Mouse (Mus musculus) fat pad, adult 2 months (tissue): ENCODE data around the gene Tat.
"Not testable (repeated sequence)": the region's sequence is repeated elsewhere in the genome, so short reads cannot be mapped to it uniquely, and the experiment has no call there.

ENCODE experiments used
- DNase-seq: peaks from one replicate; pipeline ENCODE4 v3.0.0-alpha.2; 2011; ENCODE audit warnings: low read depth, low spot score; ENCODE audit errors: extremely low read depth

The Tat gene

GRCm38 (mm10) chr8:109982386-109983105 lies 7.7 kb upstream of the Tat start:
- DNase-seq, result no peak

GRCm38 (mm10) chr8:109983944-109984343 lies 6.3 kb upstream of the Tat start:
- no peak for DNase-seq

GRCm38 (mm10) chr8:109986384-109986783 lies 3.9 kb upstream of the Tat start:
- DNase-seq, result no peak

GRCm38 (mm10) chr8:109987776-109988175 lies 2.5 kb upstream of the Tat start:
- no peak for DNase-seq

GRCm38 (mm10) chr8:109989151-109989550 lies 1.1 kb upstream of the Tat start:
- DNase-seq, result no peak

GRCm38 (mm10) chr8:109992166-109992565 lies 1.9 kb downstream of the Tat start:
- DNase-seq, result no peak

GRCm38 (mm10) chr8:109992951-109993350 lies 2.7 kb downstream of the Tat start:
- no peak for DNase-seq

- DNase-seq, result no peak
Observed at GRCm38 (mm10) chr8:109997381-109997780, 7.1 kb downstream of the Tat start.

- DNase-seq, result no peak
Observed at GRCm38 (mm10) chr8:109998066-109998465, 7.8 kb downstream of the Tat start.

- no peak for DNase-seq
Observed at GRCm38 (mm10) chr8:109999974-110000373, 9.7 kb downstream of the Tat start.

GRCm38 (mm10) chr8:110002953-110003352 lies 12.7 kb downstream of the Tat start:
- no peak for DNase-seq

GRCm38 (mm10) chr8:110004300-110004699 lies 14.1 kb downstream of the Tat start:
- DNase-seq, result no peak

- no peak for DNase-seq
Observed at GRCm38 (mm10) chr8:110006312-110007023, 16.2 kb downstream of the Tat start.

- no peak for DNase-seq
Observed at GRCm38 (mm10) chr8:110008228-110008994, 18.2 kb downstream of the Tat start.

- no peak for DNase-seq
Observed at GRCm38 (mm10) chr8:110008995-110009446, 18.8 kb downstream of the Tat start.

GRCm38 (mm10) chr8:110010868-110011267 lies 20.6 kb downstream of the Tat start:
- DNase-seq, result no peak

- no peak for DNase-seq
Observed at GRCm38 (mm10) chr8:110022081-110022480, 31.8 kb downstream of the Tat start.

- DNase-seq, result no peak
Observed at GRCm38 (mm10) chr8:110022768-110023344, 32.6 kb downstream of the Tat start.

GRCm38 (mm10) chr8:110033771-110034170 lies 43.5 kb downstream of the Tat start:
- not testable (repeated sequence) for DNase-seq

GRCm38 (mm10) chr8:110034331-110034730 lies 44.1 kb downstream of the Tat start:
- no peak for DNase-seq

- DNase-seq, result no peak
Observed at GRCm38 (mm10) chr8:110036156-110036555, 45.9 kb downstream of the Tat start.
